Mouse (Mus musculus) kidney, postnatal 0 days (tissue): ENCODE measurements around the gene Paxx. TPM values are rescaled to one million over a fixed set of nuclear protein-coding genes. Genes with fewer than 3 reads are reported as not detected.

ENCODE experiments used
- ATAC-seq: fragments of 200-750 bp; cut with Nextera tagmentation; replicated peaks from 2 replicates; pipeline ENCODE4 v1.8.0; 2017; ENCODE audit warnings: low read depth, moderate number of reproducible peaks, moderate TSS enrichment, moderate library complexity; ENCODE audit not compliant: low FRiP score
- DNase-seq: peaks from one replicate; pipeline ENCODE4 v3.0.0-alpha.2; 2016; ENCODE audit warnings: low spot score
- H3K27ac ChIP-seq: fragments of 300-500 bp; sonication (generic); 2 replicates; pipeline ENCODE4 v1.5.1; 2014; ENCODE audit warnings: mild to moderate bottlenecking
- H3K27me3 ChIP-seq: fragments of 300-500 bp; sonication (generic); 2 replicates; pipeline ENCODE4 v1.6.1; 2014; ENCODE audit warnings: low read length, mixed read lengths; ENCODE audit not compliant: insufficient read depth
- H3K36me3 ChIP-seq: fragments of 300-500 bp; sonication (generic); 2 replicates; pipeline ENCODE4 v1.6.1; 2014; ENCODE audit warnings: low read length, mixed read lengths; ENCODE audit not compliant: insufficient read depth
- H3K4me1 ChIP-seq: fragments of 300-500 bp; sonication (generic); replicated peaks from 2 replicates; pipeline ENCODE4 v1.6.1; 2014; ENCODE audit warnings: antibody characterized with exemption, low read length, mixed read lengths; ENCODE audit not compliant: insufficient read depth
- H3K4me2 ChIP-seq: fragments of 300-500 bp; sonication (generic); 2 replicates; pipeline ENCODE4 v1.6.1; 2014; ENCODE audit warnings: mild to moderate bottlenecking, low read length, moderate library complexity, mixed read lengths
- H3K4me3 ChIP-seq: fragments of 300-500 bp; sonication (generic); replicated peaks from 2 replicates; pipeline ENCODE4 v1.5.1; 2014; ENCODE audit warnings: low read depth, low read length
- H3K9ac ChIP-seq: fragments of 300-500 bp; sonication (generic); 2 replicates; pipeline ENCODE4 v1.6.1; 2014; ENCODE audit warnings: low read depth, low read length
- H3K9me3 ChIP-seq: fragments of 300-500 bp; sonication (generic); replicated peaks from 2 replicates; pipeline ENCODE4 v1.6.1; 2016; ENCODE audit warnings: low read length, inconsistent platforms, mixed read lengths
- CTCF ChIP-seq: IDR thresholded peaks from 2 replicates; pipeline ENCODE4 v1.5.1; 2016; ENCODE audit warnings: antibody characterized with exemption, low read depth, mild to moderate bottlenecking, moderate library complexity
- WGBS: fragments of 180-500 bp; shearing (Covaris S2); extraction: QIAGEN DNeasy Blood & Tissue Kit; methylation state at CpG from one replicate; pipeline ENCODE4 v1.1.7; 2014; 5-methylcytosine and 5-hydroxymethylcytosine counted together
- polyA plus RNA-seq: library from polyadenylated mRNA; unstranded; fragments of >200 nt; fragmentation: Nextera tagmentation; extraction: Ambion mirVana; gene quantifications from 2 replicates; pipeline ENCODE4 v1.2.1, GENCODE M21; 2015

The Paxx gene
- polyA plus RNA-seq, 1 experiment from 2014 or later: 42.0 TPM

GRCm38 (mm10) chr2:25452951-25453350, 7.9 kb downstream of the Paxx start:
- 43% methylated on average over 1 of the region's 1 CpGs for WGBS

GRCm38 (mm10) chr2:25450853-25451647, 9.8 kb downstream of the Paxx start:
- DNase-seq: no peak
- no peaks in the 10 kb centered on the region for H3K9me3 ChIP-seq
- no peaks in the 10 kb centered on the region for H3K4me1 ChIP-seq
- H3K9ac ChIP-seq: no peak overlapping the region
- no peak overlapping the region for H3K4me3 ChIP-seq
- peak overlapping the region; percentile 19; the same call in 1 of the 2 replicates for H3K27ac ChIP-seq
- ATAC-seq: no peak
- no peaks in the 10 kb centered on the region for H3K27me3 ChIP-seq
- 0 out of 2 replicates have a peak, but pooled peaks cover 8% of the 10 kb centered on the region for H3K36me3 ChIP-seq
- TF ChIP-seq CTCF: no peak
- WGBS: 72% methylated on average over 8 of the region's 8 CpGs
- H3K4me2 ChIP-seq: no peak overlapping the region

More at GRCm38 (mm10) chr2:25452951-25453350, 7.9 kb downstream of the Paxx start:
- H3K4me2 ChIP-seq: no peak overlapping the region
- H3K9me3 ChIP-seq: no peaks in the 10 kb centered on the region
- no peak overlapping the region for H3K4me3 ChIP-seq
- H3K4me1 ChIP-seq: no peaks in the 10 kb centered on the region
- DNase-seq: no peak
- H3K27me3 ChIP-seq: no peaks in the 10 kb centered on the region
- 0 out of 2 replicates have a peak, but pooled peaks cover under 1% of the 10 kb centered on the region for H3K36me3 ChIP-seq
- H3K9ac ChIP-seq: no peak overlapping the region
- H3K27ac ChIP-seq: no peak overlapping the region; the same call in 1 of the 2 replicates
- no peak for ATAC-seq
- no peak for TF ChIP-seq CTCF

DNA sequence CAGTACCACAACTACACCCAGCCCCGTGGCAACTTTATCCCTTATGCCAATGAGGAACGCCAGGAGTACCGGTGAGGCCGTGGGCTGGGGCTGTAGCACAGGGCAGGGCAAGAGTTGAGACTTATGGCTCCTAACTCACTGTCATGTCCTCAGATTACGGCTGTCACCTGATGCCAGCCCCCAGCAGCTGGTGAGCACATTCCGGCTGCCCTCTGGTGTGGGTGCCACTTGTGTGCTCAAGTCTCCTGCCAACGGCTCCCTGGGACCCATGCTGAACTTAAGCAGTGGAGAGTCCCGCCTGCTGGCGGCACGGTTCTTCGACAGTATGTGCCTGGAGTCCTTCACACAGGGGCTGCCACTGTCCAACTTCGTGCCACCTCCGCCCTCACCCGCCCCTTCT, 18.2 kb downstream of the Paxx start:
- Histone ChIP-seq H3K27ac (no peak overlapping the region), H3K4me2 (no peak overlapping the region), H3K27me3 (no peaks in the 10 kb centered on the region), H3K9ac (no peak overlapping the region), H3K9me3 (no peaks in the 10 kb centered on the region), H3K36me3 (peaks cover 46% of the 10 kb centered on the region), H3K4me3 (no peak overlapping the region), H3K4me1 (no peaks in the 10 kb centered on the region)
- WGBS: 81% methylated on average over 14 of the region's 14 CpGs
- no peak for ATAC-seq
- no peak for DNase-seq
- no peak for TF ChIP-seq CTCF

DNA sequence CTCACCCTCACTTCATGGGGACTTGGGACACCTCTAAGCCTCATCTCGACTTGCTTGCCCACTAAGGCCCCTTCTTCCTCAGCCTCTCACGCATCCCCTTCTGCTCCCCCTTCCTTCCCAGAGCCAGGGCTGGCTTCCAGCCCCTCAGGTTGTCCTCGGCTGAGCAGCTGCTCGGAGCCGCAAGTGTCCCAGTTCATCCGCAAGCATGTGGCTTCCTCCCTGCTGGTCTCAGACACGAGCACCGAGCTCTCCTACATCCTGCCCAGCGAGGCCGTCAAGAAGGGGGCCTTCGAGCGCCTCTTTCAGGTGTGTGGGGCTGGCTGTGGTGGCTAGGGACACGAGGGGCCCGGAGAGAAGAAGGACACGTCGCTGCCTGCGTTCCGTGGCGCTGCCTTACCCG, 19.8 kb downstream of the Paxx start:
- ATAC-seq (no peak), DNase-seq (no peak)
- Histone ChIP-seq H3K27me3 (no peaks in the 10 kb centered on the region), H3K4me3 (no peak overlapping the region), H3K36me3 (peaks cover 50% of the 10 kb centered on the region), H3K27ac (no peak overlapping the region), H3K9ac (no peak overlapping the region), H3K4me1 (no peaks in the 10 kb centered on the region), H3K4me2 (no peak overlapping the region), H3K9me3 (no peaks in the 10 kb centered on the region)
- TF ChIP-seq CTCF: no peak
- WGBS: 83% methylated on average over 20 of the region's 20 CpGs

- H3K9me3 ChIP-seq: no peaks in the 10 kb centered on the region
- no peak overlapping the region for H3K4me3 ChIP-seq
- no peak overlapping the region for H3K27ac ChIP-seq
- H3K27me3 ChIP-seq: no peaks in the 10 kb centered on the region
- no peak for TF ChIP-seq CTCF
- ATAC-seq: no peak
- no peak for DNase-seq
- 0 out of 2 replicates have a peak, but pooled peaks cover 3% of the 10 kb centered on the region for H3K4me1 ChIP-seq
- H3K36me3 ChIP-seq: peaks cover 29% of the 10 kb centered on the region
- H3K9ac ChIP-seq: no peak overlapping the region
- WGBS: 91% methylated on average over 10 of the region's 10 CpGs
- no peak overlapping the region for H3K4me2 ChIP-seq
Measured at GRCm38 (mm10) chr2:25436286-25436820, 24.5 kb downstream of the Paxx start.

GRCm38 (mm10) chr2:25434292-25434691, 26.6 kb downstream of the Paxx start:
- Histone ChIP-seq H3K9ac (no peak overlapping the region), H3K9me3 (no peaks in the 10 kb centered on the region), H3K4me1 (peaks cover 20% of the 10 kb centered on the region; the same call in 1 of the 2 replicates), H3K27me3 (no peaks in the 10 kb centered on the region), H3K4me2 (no peak overlapping the region), H3K4me3 (no peak overlapping the region), H3K27ac (no peak overlapping the region), H3K36me3 (peaks cover 23% of the 10 kb centered on the region; the same call in 1 of the 2 replicates)
- ATAC-seq (no peak), DNase-seq (no peak)
- 84% methylated on average over 8 of the region's 8 CpGs for WGBS
- no peak for TF ChIP-seq CTCF
